Mouse (Mus musculus) liver, adult 2 months (tissue): Measurements from ENCODE around the gene Sugt1.

Experiments used
- CTCF ChIP-seq: fragments of 200-500 bp; IDR thresholded peaks from 2 replicates; pipeline ENCODE4 v1.5.1; 2011; ENCODE audit warnings: low read depth, low read length, control low read depth
- POLR2A ChIP-seq: fragments of 200-500 bp; IDR thresholded peaks from 2 replicates; pipeline ENCODE4 v1.6.1; 2011; ENCODE audit warnings: low read length, control low read depth; ENCODE audit not compliant: insufficient read depth; ENCODE audit errors: extremely low read depth

GRCm38 (mm10) chr14:79619802-79620201, 32.3 kb downstream of the Sugt1 start:
- TF ChIP-seq POLR2A (no peak), CTCF (no peak)
